Mouse (Mus musculus) heart, adult 2 months (tissue): ENCODE measurements around the gene Elmo1.

Experiments
- CTCF ChIP-seq: fragments of 200-600 bp; IDR thresholded peaks from 2 replicates; pipeline ENCODE4 v1.8.1; 2022; ENCODE audit warnings: antibody characterized with exemption, mild to moderate bottlenecking, moderate library complexity
- EP300 ChIP-seq: fragments of 200-500 bp; IDR thresholded peaks from 2 replicates; pipeline ENCODE4 v1.6.1; 2011; ENCODE audit warnings: low read depth, low read length, control low read depth; ENCODE audit not compliant: insufficient read depth
- POLR2A ChIP-seq: fragments of 200-500 bp; IDR thresholded peaks from 2 replicates; pipeline ENCODE4 v1.6.1; 2011; ENCODE audit warnings: mild to moderate bottlenecking, low read depth, low read length, control low read depth; ENCODE audit not compliant: insufficient read depth

DNA sequence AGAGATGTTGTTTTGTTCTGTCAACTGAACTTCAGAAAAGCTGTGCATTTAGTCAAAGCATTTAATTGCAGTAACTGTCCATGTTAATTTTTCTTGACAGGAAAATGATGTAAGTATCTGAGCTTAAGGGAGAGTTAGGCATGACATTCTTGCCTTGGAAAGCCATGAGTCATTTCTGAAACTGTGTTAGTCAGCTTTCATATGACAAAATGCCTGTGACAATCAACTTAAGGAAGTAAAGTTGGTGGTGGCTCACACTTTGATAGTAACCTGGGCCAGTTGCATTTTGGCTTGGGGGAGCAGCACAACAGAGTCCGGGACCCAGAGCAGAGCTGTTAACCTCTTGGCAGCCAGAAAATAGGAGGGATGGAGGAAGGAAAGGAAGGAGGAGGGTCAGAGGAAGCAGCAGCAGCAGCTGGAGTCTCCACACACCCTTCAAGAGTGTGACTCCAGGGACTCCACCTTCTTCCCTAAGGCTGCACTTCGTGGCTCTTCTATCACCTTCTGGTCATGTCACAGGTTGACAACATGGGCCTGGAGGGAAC is 20.9 kb downstream of the Elmo1 start:
- TF ChIP-seq POLR2A, result no peak
- TF ChIP-seq CTCF, result no peak
- no peak for TF ChIP-seq EP300
